Mouse (Mus musculus) neural tube, embryonic 15.5 days (tissue): ENCODE results near the gene Gnai1. TPM values are rescaled to one million over a fixed set of nuclear protein-coding genes. Genes with fewer than 3 reads are reported as not detected.

Source experiments
- ATAC-seq: fragments of 200-750 bp; cut with Nextera tagmentation; 2 replicates; pipeline ENCODE4 v1.8.0; 2017; ENCODE audit warnings: mild to moderate bottlenecking, moderate TSS enrichment, moderate library complexity; ENCODE audit not compliant: low FRiP score
- H3K27ac ChIP-seq: fragments of 300-500 bp; sonication (generic); replicated peaks from 2 replicates; pipeline ENCODE4 v1.5.1; 2015; ENCODE audit warnings: mild to moderate bottlenecking, inconsistent platforms
- H3K27me3 ChIP-seq: fragments of 300-500 bp; sonication (generic); replicated peaks from 2 replicates; pipeline ENCODE4 v1.6.1; 2015; ENCODE audit warnings: inconsistent platforms
- H3K36me3 ChIP-seq: fragments of 300-500 bp; sonication (generic); 2 replicates; pipeline ENCODE4 v1.6.1; 2015; ENCODE audit warnings: inconsistent platforms
- H3K4me1 ChIP-seq: fragments of 300-500 bp; sonication (generic); 2 replicates; pipeline ENCODE4 v1.6.1; 2015; ENCODE audit warnings: inconsistent platforms
- H3K4me2 ChIP-seq: fragments of 300-500 bp; sonication (generic); 2 replicates; pipeline ENCODE4 v1.6.1; 2015; ENCODE audit warnings: inconsistent platforms, mild to moderate bottlenecking, moderate library complexity
- H3K4me3 ChIP-seq: fragments of 300-500 bp; sonication (generic); replicated peaks from 2 replicates; pipeline ENCODE4 v1.5.1; 2015; ENCODE audit warnings: mild to moderate bottlenecking, inconsistent platforms
- H3K9ac ChIP-seq: fragments of 300-500 bp; sonication (generic); replicated peaks from 2 replicates; pipeline ENCODE4 v1.6.1; 2015; ENCODE audit warnings: mild to moderate bottlenecking, inconsistent platforms
- H3K9me3 ChIP-seq: fragments of 300-500 bp; sonication (generic); replicated peaks from 2 replicates; pipeline ENCODE4 v1.6.1; 2016; ENCODE audit warnings: inconsistent platforms
- WGBS: fragments of 180-500 bp; shearing (Covaris S2); methylation state at CpG from one replicate; pipeline ENCODE4 v1.1.7; 2015; ENCODE audit warnings: mixed read lengths; 5-methylcytosine and 5-hydroxymethylcytosine counted together
- polyA plus RNA-seq: library from polyadenylated mRNA; unstranded; fragments of >200 nt; fragmentation: Nextera tagmentation; extraction: Ambion mirVana; gene quantifications from 2 replicates; pipeline ENCODE4 v1.2.1, GENCODE M21; 2015

Gene Gnai1
- polyA plus RNA-seq, 1 experiment from 2014 or later, result 91.8 TPM

- Histone ChIP-seq H3K9me3 (no peaks in the 10 kb centered on the region), H3K4me2 (no peak overlapping the region), H3K36me3 (no peaks in the 10 kb centered on the region), H3K27ac (no peak overlapping the region), H3K4me3 (no peak overlapping the region), H3K27me3 (no peaks in the 10 kb centered on the region), H3K4me1 (no peaks in the 10 kb centered on the region), H3K9ac (no peak overlapping the region)
- ATAC-seq, result no peak
- 95% methylated on average over 5 of the region's 5 CpGs for WGBS
Observed at GRCm38 (mm10) chr5:18332256-18332655, 27.9 kb downstream of the Gnai1 start.

- H3K27me3 ChIP-seq, result no peaks in the 10 kb centered on the region
- no peak overlapping the region for H3K27ac ChIP-seq
- no peaks in the 10 kb centered on the region for H3K36me3 ChIP-seq
- no peak overlapping the region for H3K4me2 ChIP-seq
- no peaks in the 10 kb centered on the region for H3K9me3 ChIP-seq
- H3K9ac ChIP-seq, result no peak overlapping the region
- no peaks in the 10 kb centered on the region for H3K4me1 ChIP-seq
- no peak overlapping the region for H3K4me3 ChIP-seq
- no peak for ATAC-seq
- 61% methylated on average over 8 of the region's 8 CpGs for WGBS
Observed at GRCm38 (mm10) chr5:18330726-18331125, 29.4 kb downstream of the Gnai1 start.

GRCm38 (mm10) chr5:18326159-18326558 is 34.0 kb downstream of the Gnai1 start:
- WGBS, result 69% methylated on average over 6 of the region's 6 CpGs
- no peaks in the 10 kb centered on the region for H3K36me3 ChIP-seq

GRCm38 (mm10) chr5:18323534-18323933 is 36.6 kb downstream of the Gnai1 start:
- Histone ChIP-seq H3K9ac (no peak overlapping the region), H3K27me3 (no peaks in the 10 kb centered on the region), H3K4me3 (no peak overlapping the region), H3K27ac (no peak overlapping the region), H3K4me2 (no peak overlapping the region), H3K36me3 (no peaks in the 10 kb centered on the region), H3K9me3 (no peaks in the 10 kb centered on the region), H3K4me1 (no peaks in the 10 kb centered on the region)
- 66% methylated on average over 9 of the region's 9 CpGs for WGBS
- ATAC-seq, result no peak

More at GRCm38 (mm10) chr5:18326159-18326558, 34.0 kb downstream of the Gnai1 start:
- no peaks in the 10 kb centered on the region for H3K4me1 ChIP-seq
- ATAC-seq, result no peak
- no peak overlapping the region for H3K9ac ChIP-seq
- no peaks in the 10 kb centered on the region for H3K27me3 ChIP-seq
- H3K27ac ChIP-seq, result no peak overlapping the region
- H3K4me2 ChIP-seq, result no peak overlapping the region
- H3K9me3 ChIP-seq, result no peaks in the 10 kb centered on the region
- H3K4me3 ChIP-seq, result no peak overlapping the region

GRCm38 (mm10) chr5:18321661-18322060 is 38.5 kb downstream of the Gnai1 start:
- Histone ChIP-seq H3K27ac (no peak overlapping the region), H3K4me2 (no peak overlapping the region), H3K9ac (no peak overlapping the region), H3K9me3 (no peaks in the 10 kb centered on the region), H3K4me1 (no peaks in the 10 kb centered on the region), H3K4me3 (no peak overlapping the region), H3K36me3 (no peaks in the 10 kb centered on the region), H3K27me3 (no peaks in the 10 kb centered on the region)
- WGBS, result 81% methylated on average over 3 of the region's 3 CpGs
- ATAC-seq, result no peak

- WGBS, result 67% methylated on average over 4 of the region's 4 CpGs
- ATAC-seq, result no peak
- Histone ChIP-seq H3K27me3 (no peaks in the 10 kb centered on the region), H3K36me3 (no peaks in the 10 kb centered on the region), H3K9me3 (no peaks in the 10 kb centered on the region), H3K4me3 (no peak overlapping the region), H3K27ac (no peak overlapping the region), H3K4me2 (no peak overlapping the region), H3K4me1 (no peaks in the 10 kb centered on the region), H3K9ac (no peak overlapping the region)
Observed at GRCm38 (mm10) chr5:18318846-18319245, 41.3 kb downstream of the Gnai1 start.

GRCm38 (mm10) chr5:18307229-18307804 is 52.8 kb downstream of the Gnai1 start:
- 71% methylated on average over 1 of the region's 1 CpGs for WGBS
- no peak for ATAC-seq
- H3K27me3 ChIP-seq, result no peaks in the 10 kb centered on the region
- no peak overlapping the region for H3K27ac ChIP-seq
- no peaks in the 10 kb centered on the region for H3K4me1 ChIP-seq
- H3K36me3 ChIP-seq, result peaks cover 3% of the 10 kb centered on the region; the same call in 1 of the 2 replicates
- no peak overlapping the region for H3K4me3 ChIP-seq
- no peaks in the 10 kb centered on the region for H3K9me3 ChIP-seq
- H3K9ac ChIP-seq, result no peak overlapping the region
- H3K4me2 ChIP-seq, result no peak overlapping the region

- H3K9ac ChIP-seq, result no peak overlapping the region
- ATAC-seq, result no peak
- H3K36me3 ChIP-seq, result peaks cover under 1% of the 10 kb centered on the region; the same call in 1 of the 2 replicates
- no peaks in the 10 kb centered on the region; the same call in 1 of the 2 replicates for H3K4me1 ChIP-seq
- H3K4me2 ChIP-seq, result no peak overlapping the region
- no peaks in the 10 kb centered on the region for H3K27me3 ChIP-seq
- H3K27ac ChIP-seq, result no peak overlapping the region
- H3K4me3 ChIP-seq, result no peak overlapping the region
- 72% methylated on average over 2 of the region's 2 CpGs for WGBS
- no peaks in the 10 kb centered on the region for H3K9me3 ChIP-seq
Observed at GRCm38 (mm10) chr5:18296584-18296983, 63.6 kb downstream of the Gnai1 start.

GRCm38 (mm10) chr5:18292744-18293143 is 67.4 kb downstream of the Gnai1 start:
- Histone ChIP-seq H3K27ac (no peak overlapping the region), H3K4me2 (no peak overlapping the region), H3K9ac (no peak overlapping the region), H3K9me3 (no peaks in the 10 kb centered on the region), H3K4me3 (no peak overlapping the region), H3K27me3 (no peaks in the 10 kb centered on the region), H3K36me3 (peaks cover 14% of the 10 kb centered on the region; the same call in 1 of the 2 replicates), H3K4me1 (no peaks in the 10 kb centered on the region; the same call in 1 of the 2 replicates)
- ATAC-seq, result peak; percentile 88
- WGBS, result 41% methylated on average over 5 of the region's 5 CpGs

- no peak overlapping the region for H3K27ac ChIP-seq
- H3K9me3 ChIP-seq, result 0 out of 2 replicates have a peak, but pooled peaks cover 3% of the 10 kb centered on the region
- no peak overlapping the region for H3K4me2 ChIP-seq
- no peaks in the 10 kb centered on the region; the same call in 1 of the 2 replicates for H3K4me1 ChIP-seq
- no peak overlapping the region for H3K4me3 ChIP-seq
- peaks cover 24% of the 10 kb centered on the region for H3K36me3 ChIP-seq
- WGBS, result 72% methylated on average over 4 of the region's 4 CpGs
- no peaks in the 10 kb centered on the region for H3K27me3 ChIP-seq
- ATAC-seq, result no peak
- no peak overlapping the region for H3K9ac ChIP-seq
Observed at GRCm38 (mm10) chr5:18289530-18289929, 70.6 kb downstream of the Gnai1 start.

- ATAC-seq, result no peak
- WGBS, result 86% methylated on average over 7 of the region's 7 CpGs
- H3K4me1 ChIP-seq, result no peaks in the 10 kb centered on the region; the same call in 1 of the 2 replicates
Observed at GRCm38 (mm10) chr5:18288694-18289093, 71.5 kb downstream of the Gnai1 start.

GRCm38 (mm10) chr5:18288079-18288478 is 72.1 kb downstream of the Gnai1 start:
- H3K4me1 ChIP-seq, result no peaks in the 10 kb centered on the region; the same call in 1 of the 2 replicates
- H3K4me3 ChIP-seq, result no peak overlapping the region
- no peak overlapping the region for H3K27ac ChIP-seq
- 88% methylated on average over 3 of the region's 3 CpGs for WGBS
- H3K9ac ChIP-seq, result no peak overlapping the region
- 0 out of 2 replicates have a peak, but pooled peaks cover 3% of the 10 kb centered on the region for H3K9me3 ChIP-seq
- no peaks in the 10 kb centered on the region for H3K27me3 ChIP-seq
- ATAC-seq, result no peak
- no peak overlapping the region for H3K4me2 ChIP-seq
- H3K36me3 ChIP-seq, result peaks cover 24% of the 10 kb centered on the region

More at GRCm38 (mm10) chr5:18288694-18289093, 71.5 kb downstream of the Gnai1 start:
- H3K36me3 ChIP-seq, result peaks cover 24% of the 10 kb centered on the region
- no peak overlapping the region for H3K4me3 ChIP-seq
- no peak overlapping the region for H3K9ac ChIP-seq
- H3K9me3 ChIP-seq, result 0 out of 2 replicates have a peak, but pooled peaks cover 3% of the 10 kb centered on the region
- H3K27ac ChIP-seq, result no peak overlapping the region
- H3K4me2 ChIP-seq, result no peak overlapping the region
- no peaks in the 10 kb centered on the region for H3K27me3 ChIP-seq
